Mouse (Mus musculus) forebrain, embryonic 15.5 days (tissue): Measurements from ENCODE around the gene Ninj1. TPM values are rescaled to one million over a fixed set of nuclear protein-coding genes. Genes with fewer than 3 reads are reported as not detected.
A peak's percentile ranks its signal among the peaks of the same experiment; 100 is the strongest.

Source experiments
- ATAC-seq: fragments of 200-750 bp; cut with Nextera tagmentation; replicated peaks from 2 replicates; pipeline ENCODE4 v1.8.0; 2017; ENCODE audit warnings: mild to moderate bottlenecking, moderate TSS enrichment, moderate library complexity
- H3K27ac ChIP-seq: fragments of 300-500 bp; sonication (generic); replicated peaks from 2 replicates; pipeline ENCODE4 v1.5.1; 2015; ENCODE audit warnings: mild to moderate bottlenecking, inconsistent platforms
- H3K27me3 ChIP-seq: fragments of 300-500 bp; sonication (generic); 2 replicates; pipeline ENCODE4 v1.6.1; 2015; ENCODE audit warnings: inconsistent platforms
- H3K36me3 ChIP-seq: fragments of 300-500 bp; sonication (generic); 2 replicates; pipeline ENCODE4 v1.6.1; 2015; ENCODE audit warnings: mild to moderate bottlenecking, inconsistent platforms
- H3K4me1 ChIP-seq: fragments of 300-500 bp; sonication (generic); 2 replicates; pipeline ENCODE4 v1.6.1; 2015; ENCODE audit warnings: inconsistent platforms
- H3K4me2 ChIP-seq: fragments of 300-500 bp; sonication (generic); replicated peaks from 2 replicates; pipeline ENCODE4 v1.6.1; 2015; ENCODE audit warnings: mild to moderate bottlenecking, inconsistent platforms
- H3K4me3 ChIP-seq: fragments of 300-500 bp; sonication (generic); 2 replicates; pipeline ENCODE4 v1.5.1; 2015; ENCODE audit warnings: mild to moderate bottlenecking, inconsistent platforms
- H3K9ac ChIP-seq: fragments of 300-500 bp; sonication (generic); replicated peaks from 2 replicates; pipeline ENCODE4 v1.6.1; 2015; ENCODE audit warnings: mild to moderate bottlenecking, inconsistent platforms
- H3K9me3 ChIP-seq: fragments of 300-500 bp; sonication (generic); 2 replicates; pipeline ENCODE4 v1.6.1; 2016; ENCODE audit warnings: inconsistent platforms
- WGBS: fragments of 180-500 bp; shearing (Covaris S2); methylation state at CpG from one replicate; pipeline ENCODE4 v1.1.7; 2015; ENCODE audit warnings: mixed read lengths; 5-methylcytosine and 5-hydroxymethylcytosine counted together
- polyA plus RNA-seq: library from polyadenylated mRNA; unstranded; fragments of >200 nt; fragmentation: Nextera tagmentation; extraction: Ambion mirVana; gene quantifications from 2 replicates; pipeline ENCODE4 v1.2.1, GENCODE M21; 2015

Ninj1 gene
- polyA plus RNA-seq, 1 experiment from 2014 or later, result 22.0 TPM

DNA sequence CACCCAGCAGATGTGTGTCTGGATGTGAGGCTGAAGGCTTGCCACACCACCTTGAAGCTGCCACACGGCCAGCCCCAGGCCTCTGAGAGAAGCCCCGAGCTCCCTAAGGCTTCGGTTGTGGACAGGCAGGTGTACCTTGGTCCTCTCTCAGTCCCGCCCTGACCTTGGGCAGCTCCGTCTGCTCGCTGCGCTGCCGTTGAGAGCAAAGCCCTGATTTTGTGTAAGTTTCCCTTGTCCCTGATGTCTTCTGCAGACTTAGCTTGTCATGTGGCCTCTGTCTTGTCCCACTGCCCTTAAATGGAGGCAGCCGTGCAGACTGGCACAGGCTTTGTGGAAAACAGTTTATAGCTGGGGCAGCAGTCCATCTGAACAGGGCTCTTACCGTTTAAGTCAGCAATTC lies 33.3 kb upstream of the Ninj1 start:
- 80% methylated on average over 10 of the region's 10 CpGs for WGBS

DNA sequence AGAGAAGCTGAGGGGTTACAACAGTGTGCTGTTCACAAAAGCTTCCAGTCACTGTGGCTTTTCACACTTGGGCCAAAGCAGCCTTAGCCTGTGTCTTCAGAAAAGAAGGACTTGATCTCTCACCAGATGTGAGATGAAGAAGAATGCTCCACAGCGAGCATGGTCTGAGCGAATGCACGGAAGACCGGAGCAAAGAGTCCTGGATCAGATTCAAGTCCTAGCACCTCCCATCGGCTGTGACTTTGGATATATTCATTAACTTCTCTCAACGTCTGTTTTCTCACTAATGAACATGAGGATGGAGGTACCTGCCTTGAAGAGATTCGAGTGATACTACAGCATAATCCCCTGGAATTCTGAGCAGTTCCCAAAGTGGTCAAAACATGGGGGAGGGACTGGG lies 32.7 kb upstream of the Ninj1 start:
- WGBS, result 54% methylated on average over 7 of the region's 7 CpGs

More for the DNA sequence above, 33.3 kb upstream of the Ninj1 start:
- no peak overlapping the region for H3K4me3 ChIP-seq
- H3K9ac ChIP-seq, result no peak overlapping the region
- H3K4me2 ChIP-seq, result no peak overlapping the region
- ATAC-seq, result no peak
- H3K9me3 ChIP-seq, result no peaks in the 10 kb centered on the region
- H3K4me1 ChIP-seq, result no peaks in the 10 kb centered on the region
- H3K27me3 ChIP-seq, result no peaks in the 10 kb centered on the region
- no peaks in the 10 kb centered on the region for H3K36me3 ChIP-seq
- H3K27ac ChIP-seq, result no peak overlapping the region

DNA sequence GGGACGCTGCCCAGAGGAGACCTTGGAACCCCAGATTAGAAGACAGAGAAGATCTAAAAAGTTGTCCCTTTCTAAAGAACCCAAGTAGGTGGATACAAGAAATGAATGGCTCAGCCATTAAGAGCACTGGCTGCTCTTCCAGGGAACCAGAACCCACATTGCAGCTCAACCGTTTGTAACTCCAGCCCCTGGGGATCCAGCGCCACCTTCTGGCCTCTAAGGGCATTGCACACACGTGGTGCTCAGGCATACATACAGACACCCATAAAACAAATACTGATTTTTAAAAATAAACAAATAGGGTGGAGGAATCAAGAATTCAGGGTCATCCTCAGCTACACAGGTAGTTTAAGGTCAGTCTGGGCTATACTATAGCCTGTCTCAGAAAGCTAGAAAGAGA lies 30.6 kb upstream of the Ninj1 start:
- Histone ChIP-seq H3K4me2 (no peak overlapping the region), H3K4me3 (no peak overlapping the region), H3K9me3 (no peaks in the 10 kb centered on the region), H3K36me3 (no peaks in the 10 kb centered on the region), H3K9ac (no peak overlapping the region), H3K4me1 (no peaks in the 10 kb centered on the region), H3K27ac (no peak overlapping the region), H3K27me3 (no peaks in the 10 kb centered on the region)
- ATAC-seq, result no peak
- 80% methylated on average over 4 of the region's 4 CpGs for WGBS

More for the DNA sequence above, 32.7 kb upstream of the Ninj1 start:
- H3K9me3 ChIP-seq, result no peaks in the 10 kb centered on the region
- no peak overlapping the region for H3K9ac ChIP-seq
- no peak for ATAC-seq
- no peak overlapping the region for H3K4me3 ChIP-seq
- no peaks in the 10 kb centered on the region for H3K4me1 ChIP-seq
- no peaks in the 10 kb centered on the region for H3K27me3 ChIP-seq
- no peak overlapping the region for H3K4me2 ChIP-seq
- H3K27ac ChIP-seq, result no peak overlapping the region
- no peaks in the 10 kb centered on the region for H3K36me3 ChIP-seq

DNA sequence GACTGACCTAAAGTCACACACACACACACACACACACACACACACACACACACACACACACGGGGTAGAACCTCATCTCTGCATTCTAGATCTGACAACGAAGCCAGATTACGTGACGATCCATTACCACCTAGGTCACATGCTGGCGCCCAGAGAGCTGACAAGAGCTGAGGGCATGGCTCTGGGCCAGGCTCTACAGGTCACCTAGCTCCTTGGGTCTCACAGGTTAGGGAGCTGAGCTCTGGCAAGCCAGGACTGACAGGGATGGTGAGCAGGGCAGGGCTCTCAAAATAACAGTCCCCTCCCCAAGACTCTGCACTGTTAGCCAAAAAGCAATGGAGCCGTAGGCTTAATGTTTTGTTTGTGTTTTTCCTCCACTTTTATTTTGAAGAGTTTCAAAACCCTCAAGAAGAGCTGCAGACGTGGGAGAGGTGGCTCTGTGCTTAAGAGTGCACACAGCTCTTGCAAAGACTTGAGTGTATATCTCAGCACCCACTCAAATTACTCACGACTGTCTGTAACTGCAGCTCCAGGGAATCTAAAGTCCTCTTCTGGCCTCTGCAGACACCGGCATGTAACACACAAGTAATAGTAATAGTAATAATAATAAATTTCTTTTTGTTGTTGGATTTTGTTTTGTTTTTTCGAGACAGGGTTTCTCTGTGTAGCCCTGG lies 29.1 kb upstream of the Ninj1 start:
- Histone ChIP-seq H3K27me3 (no peaks in the 10 kb centered on the region), H3K27ac (no peak overlapping the region), H3K4me3 (no peak overlapping the region), H3K4me2 (no peak overlapping the region), H3K4me1 (no peaks in the 10 kb centered on the region), H3K9ac (no peak overlapping the region), H3K9me3 (no peaks in the 10 kb centered on the region), H3K36me3 (no peaks in the 10 kb centered on the region)
- no peak for ATAC-seq
- WGBS, result 81% methylated on average over 10 of the region's 10 CpGs

DNA sequence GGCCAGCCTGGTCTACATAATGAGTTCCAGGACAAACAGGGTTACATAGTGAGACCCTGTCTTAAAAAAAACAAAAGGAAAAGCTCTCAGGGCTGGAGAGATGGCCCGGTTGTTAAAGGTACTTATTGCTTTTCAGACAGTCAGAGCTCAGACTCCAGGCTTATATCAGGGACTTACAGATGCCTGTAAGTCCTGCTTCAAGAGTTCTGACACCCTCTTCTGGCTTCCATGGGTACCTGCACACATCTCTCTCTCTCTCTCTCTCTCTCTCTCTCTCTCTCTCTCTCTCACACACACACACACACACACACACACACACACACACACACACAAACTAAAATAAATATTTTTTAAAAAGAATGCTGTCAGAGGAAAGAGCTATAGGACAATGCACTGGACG lies 26.0 kb upstream of the Ninj1 start:
- H3K9ac ChIP-seq, result no peak overlapping the region
- no peak overlapping the region for H3K27ac ChIP-seq
- WGBS, result 66% methylated on average over 2 of the region's 2 CpGs
- no peaks in the 10 kb centered on the region for H3K4me1 ChIP-seq
- ATAC-seq, result no peak
- no peak overlapping the region for H3K4me3 ChIP-seq
- no peaks in the 10 kb centered on the region for H3K9me3 ChIP-seq
- H3K4me2 ChIP-seq, result no peak overlapping the region
- no peaks in the 10 kb centered on the region for H3K36me3 ChIP-seq
- no peaks in the 10 kb centered on the region for H3K27me3 ChIP-seq

DNA sequence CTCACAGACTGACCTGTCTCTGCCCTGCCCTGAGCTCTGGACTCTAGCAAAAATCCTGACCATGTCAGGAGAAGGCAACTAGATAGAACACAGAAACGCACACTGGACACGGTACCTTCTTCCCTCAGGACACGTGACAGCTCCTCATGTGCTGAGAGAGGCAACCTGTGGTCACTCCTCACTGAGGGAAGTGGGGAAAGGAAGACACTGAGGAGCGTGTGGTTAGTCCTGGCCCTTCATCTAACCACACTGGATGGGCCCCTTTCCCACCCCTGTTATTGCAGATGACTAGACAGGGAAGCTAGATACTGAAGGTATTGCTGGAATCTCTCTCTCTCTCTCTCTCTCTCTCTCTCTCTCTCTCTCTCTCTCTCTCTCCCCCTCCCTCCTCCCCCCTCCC lies 24.6 kb upstream of the Ninj1 start:
- 84% methylated on average over 4 of the region's 4 CpGs for WGBS
- Histone ChIP-seq H3K27me3 (no peaks in the 10 kb centered on the region), H3K4me1 (no peaks in the 10 kb centered on the region), H3K36me3 (no peaks in the 10 kb centered on the region), H3K27ac (no peak overlapping the region), H3K4me3 (no peak overlapping the region), H3K9me3 (no peaks in the 10 kb centered on the region), H3K9ac (no peak overlapping the region), H3K4me2 (no peak overlapping the region)
- ATAC-seq, result no peak

DNA sequence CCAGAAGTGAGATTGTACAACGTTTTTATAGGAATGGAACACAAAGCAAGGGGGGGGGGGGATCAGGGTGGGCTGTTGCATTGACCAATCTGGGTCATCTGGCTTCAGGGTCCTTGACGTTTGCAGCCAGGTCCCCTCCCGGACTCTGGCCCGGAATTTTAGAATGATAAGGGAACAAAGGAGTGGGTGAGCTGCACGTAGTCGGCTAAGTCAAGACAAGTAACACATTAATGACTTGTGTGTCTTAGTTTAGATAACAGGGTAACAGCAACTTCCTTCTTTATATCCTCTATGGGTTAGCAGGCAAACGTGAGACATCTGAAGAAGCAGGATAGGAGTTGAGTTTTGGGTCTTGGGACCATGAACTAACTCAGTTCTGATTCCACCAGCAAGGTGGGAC lies 23.6 kb upstream of the Ninj1 start:
- WGBS, result 83% methylated on average over 7 of the region's 7 CpGs
- no peaks in the 10 kb centered on the region for H3K9me3 ChIP-seq
- no peaks in the 10 kb centered on the region for H3K4me1 ChIP-seq
- no peak overlapping the region for H3K27ac ChIP-seq
- no peak overlapping the region for H3K4me3 ChIP-seq
- ATAC-seq, result no peak
- H3K36me3 ChIP-seq, result no peaks in the 10 kb centered on the region
- no peaks in the 10 kb centered on the region for H3K27me3 ChIP-seq
- no peak overlapping the region for H3K9ac ChIP-seq
- no peak overlapping the region for H3K4me2 ChIP-seq

DNA sequence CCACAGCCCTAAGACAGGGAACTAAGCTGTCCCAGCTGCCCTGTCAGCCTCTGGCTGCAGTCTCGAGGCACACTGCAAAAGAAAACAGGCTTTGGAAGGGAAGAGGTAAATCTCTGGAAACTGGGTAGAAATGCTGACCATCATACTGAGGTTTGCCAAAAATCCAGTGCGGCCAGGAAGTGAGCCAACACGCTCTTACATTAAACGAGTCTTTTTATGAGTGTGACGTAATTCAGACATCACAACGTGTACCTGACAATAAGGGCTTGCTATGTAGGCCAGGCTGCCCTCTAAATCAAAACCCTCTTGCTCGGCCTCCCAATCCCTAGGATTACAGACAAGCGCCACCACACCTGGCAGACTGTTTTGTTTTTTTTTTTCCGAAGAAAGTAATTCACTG lies 20.2 kb upstream of the Ninj1 start:
- no peak overlapping the region for H3K4me2 ChIP-seq
- no peaks in the 10 kb centered on the region for H3K9me3 ChIP-seq
- H3K4me1 ChIP-seq, result peaks cover 2% of the 10 kb centered on the region
- no peak overlapping the region for H3K27ac ChIP-seq
- H3K4me3 ChIP-seq, result no peak overlapping the region
- H3K36me3 ChIP-seq, result no peaks in the 10 kb centered on the region
- no peak overlapping the region for H3K9ac ChIP-seq
- ATAC-seq, result no peak
- WGBS, result 65% methylated on average over 9 of the region's 9 CpGs
- no peaks in the 10 kb centered on the region for H3K27me3 ChIP-seq

DNA sequence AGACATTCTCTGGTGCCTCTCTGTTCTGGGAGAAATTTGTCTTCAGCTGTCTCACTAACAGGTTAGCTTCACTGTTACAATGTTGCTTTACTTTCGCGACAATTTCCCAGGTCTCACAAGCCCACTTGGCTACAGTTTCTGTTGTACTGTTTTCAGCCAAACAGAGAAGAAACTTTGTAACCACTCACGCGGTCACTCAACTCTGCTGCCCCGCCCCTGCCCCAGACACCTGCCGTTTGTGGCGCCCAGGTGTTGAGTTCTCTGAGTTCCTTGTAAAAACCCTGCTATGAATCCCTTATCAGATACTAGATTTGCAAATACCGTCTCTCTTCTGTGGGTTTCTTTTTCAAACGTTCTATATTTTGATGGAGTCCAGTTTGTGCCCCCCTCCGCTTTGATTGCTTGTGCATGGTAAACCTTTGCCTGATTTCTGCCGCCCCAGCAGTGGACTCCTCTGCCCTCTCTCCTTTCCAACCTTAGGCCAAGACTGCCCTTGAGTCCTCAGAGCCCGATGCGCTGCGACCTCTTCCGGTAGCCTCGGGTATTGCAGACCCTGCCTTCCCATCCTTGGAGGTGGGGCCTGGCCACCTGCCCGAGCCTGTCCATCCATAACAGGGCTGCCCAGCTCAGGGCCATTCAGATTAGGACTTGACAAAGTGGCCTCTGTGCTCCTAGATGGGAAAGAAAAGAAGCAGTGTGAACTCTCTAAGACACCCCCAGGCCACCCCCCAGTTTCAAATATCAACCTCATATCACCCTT lies 17.7 kb upstream of the Ninj1 start:
- H3K27me3 ChIP-seq, result no peaks in the 10 kb centered on the region
- 20% methylated on average over 17 of the region's 17 CpGs for WGBS
- H3K9ac ChIP-seq, result no peak overlapping the region
- H3K9me3 ChIP-seq, result no peaks in the 10 kb centered on the region
- no peak overlapping the region for H3K4me3 ChIP-seq
- no peaks in the 10 kb centered on the region for H3K36me3 ChIP-seq
- no peak overlapping the region for H3K4me2 ChIP-seq
- no peak overlapping the region for H3K27ac ChIP-seq
- H3K4me1 ChIP-seq, result peaks cover 17% of the 10 kb centered on the region
- 0 out of 2 replicates have a peak, but pooled peaks have one; percentile 32 for ATAC-seq

DNA sequence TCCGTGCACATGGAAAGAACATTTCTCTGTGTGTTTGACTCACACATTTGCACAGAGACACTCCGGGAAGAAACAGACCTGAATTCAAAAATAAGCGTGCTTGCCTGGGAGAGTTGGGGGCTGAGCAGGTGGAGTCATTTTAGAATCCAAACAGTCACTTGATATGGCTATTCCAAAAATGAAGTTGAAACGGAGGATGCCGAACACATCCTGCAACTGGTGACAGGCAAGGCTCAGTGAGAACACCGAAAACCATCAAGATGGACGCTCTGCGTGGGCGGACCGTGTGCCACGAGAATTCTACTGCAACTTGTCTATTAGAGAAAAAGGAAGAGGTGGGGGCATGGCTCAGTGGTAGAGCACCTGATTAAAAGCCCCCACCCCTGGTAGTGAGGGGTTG lies 16.7 kb upstream of the Ninj1 start:
- 94% methylated on average over 11 of the region's 11 CpGs for WGBS
- no peak for ATAC-seq
- H3K4me2 ChIP-seq, result no peak overlapping the region
- H3K9ac ChIP-seq, result no peak overlapping the region
- H3K9me3 ChIP-seq, result no peaks in the 10 kb centered on the region
- H3K4me3 ChIP-seq, result no peak overlapping the region
- no peaks in the 10 kb centered on the region for H3K27me3 ChIP-seq
- H3K4me1 ChIP-seq, result peaks cover 17% of the 10 kb centered on the region
- H3K36me3 ChIP-seq, result no peaks in the 10 kb centered on the region
- no peak overlapping the region for H3K27ac ChIP-seq

DNA sequence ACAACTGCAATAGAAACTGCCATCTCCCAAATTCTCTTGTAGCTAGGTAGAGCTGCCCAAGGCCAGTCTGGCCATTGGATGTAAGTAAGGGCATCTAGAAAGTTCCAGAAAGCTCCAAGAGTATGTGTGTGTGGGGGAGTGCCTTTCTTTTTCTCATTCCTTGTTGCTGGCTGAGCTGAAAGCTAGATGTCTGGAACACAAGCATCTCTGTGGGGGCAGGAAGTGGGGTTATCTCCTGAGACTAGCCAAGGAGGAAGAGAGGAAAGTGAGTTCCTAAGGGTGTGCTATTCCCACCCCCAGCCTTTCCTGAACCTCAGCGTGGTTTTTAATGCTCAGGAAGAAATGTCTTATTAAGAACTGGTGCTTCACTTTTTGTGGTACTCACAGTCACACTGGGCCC lies 15.6 kb upstream of the Ninj1 start:
- no peak for ATAC-seq
- no peaks in the 10 kb centered on the region for H3K36me3 ChIP-seq
- H3K27ac ChIP-seq, result peak overlapping the region; percentile 82
- 62% methylated on average over 1 of the region's 1 CpGs for WGBS
- H3K4me1 ChIP-seq, result peaks cover 17% of the 10 kb centered on the region
- H3K4me3 ChIP-seq, result no peak overlapping the region
- H3K9me3 ChIP-seq, result no peaks in the 10 kb centered on the region
- no peak overlapping the region for H3K9ac ChIP-seq
- H3K27me3 ChIP-seq, result no peaks in the 10 kb centered on the region
- H3K4me2 ChIP-seq, result no peak overlapping the region

DNA sequence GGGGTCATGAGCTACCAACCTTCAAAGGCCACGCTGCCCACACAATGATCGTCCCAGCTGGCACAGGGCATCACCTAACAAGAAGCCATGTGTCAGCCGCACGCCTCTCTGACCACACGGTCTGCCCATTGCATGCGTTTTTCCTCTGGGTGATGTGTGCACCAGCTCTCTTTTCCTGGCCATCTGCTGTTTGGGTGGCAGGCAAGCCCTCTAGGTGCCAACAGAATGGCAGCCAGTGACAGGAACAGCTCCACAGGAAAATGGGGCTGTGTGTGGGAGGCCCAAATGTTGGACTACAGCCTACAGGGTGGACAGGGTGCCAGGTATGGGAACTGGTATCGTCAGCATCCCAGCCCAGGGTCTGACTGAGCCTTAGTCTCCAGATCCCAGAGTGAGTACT lies 14.9 kb upstream of the Ninj1 start:
- H3K4me2 ChIP-seq, result no peak overlapping the region
- no peak overlapping the region for H3K4me3 ChIP-seq
- no peaks in the 10 kb centered on the region for H3K27me3 ChIP-seq
- WGBS, result 50% methylated on average over 7 of the region's 7 CpGs
- H3K4me1 ChIP-seq, result peaks cover 17% of the 10 kb centered on the region
- no peak overlapping the region for H3K9ac ChIP-seq
- peak; percentile 80 for ATAC-seq
- no peaks in the 10 kb centered on the region for H3K9me3 ChIP-seq
- no peaks in the 10 kb centered on the region for H3K36me3 ChIP-seq
- peak overlapping the region; percentile 82 for H3K27ac ChIP-seq
